9 mouse cellular contexts compared by ENCODE assay signal in the genomic region with DNA sequence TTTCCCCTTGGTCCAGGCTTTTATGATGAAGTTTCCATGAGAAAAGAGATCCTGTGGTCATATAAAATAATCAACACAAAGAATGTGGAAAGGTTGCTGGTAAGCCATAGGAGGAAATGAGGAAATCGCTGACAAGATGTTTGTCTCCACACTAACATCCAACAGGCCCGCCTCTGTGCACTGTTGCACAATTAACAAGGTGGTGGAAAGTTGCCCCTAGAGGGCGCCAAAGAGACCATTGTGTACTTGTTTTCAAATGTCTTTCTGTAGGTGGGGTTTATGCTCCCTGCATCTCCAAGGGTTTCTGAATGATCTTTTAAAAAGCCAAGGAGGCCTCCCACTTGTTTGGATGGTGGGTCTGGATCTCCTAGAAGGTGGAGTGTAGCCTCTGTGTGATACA.
DNase-seq lines count a peak whose midpoint lies in the region; ATAC-seq and TF ChIP-seq lines count a peak whose summit lies in the region.
"Had no signal": no experiment of that assay in that cellular context is flagged by ENCODE, and none has a peak within 500 bp of the region (broad histone marks: within the 10 kb centered on the region; RNA-seq: fewer than 3 reads in every experiment).

No protein-coding gene starts in this region.

- no peak overlapping the region for H3K4me2 ChIP-seq in kidney, embryonic 14.5 days (replicated peaks; ENCODE audit: low read depth, low read length)
- H3K4me2 ChIP-seq: midbrain, embryonic 12.5 days had no signal

- TF ChIP-seq CTCF in C2C12 (IDR thresholded peaks at IDR 0.05; ENCODE audit: control insufficient read depth, insufficient read depth, insufficient read length), result no peak

- no peak for ATAC-seq in kidney, embryonic 14.5 days (ENCODE audit: low FRiP score, low TSS enrichment)
- peak; percentile 87 for ATAC-seq in common myeloid progenitor, adult 5-6 weeks (replicated peaks; ENCODE audit: low read depth, poor library complexity, severe bottlenecking)
- ATAC-seq in erythroid progenitor cell, adult 5-6 weeks (replicated peaks; ENCODE audit: low FRiP score, poor library complexity, severe bottlenecking), result no peak

- H3ac ChIP-seq in C2C12 (ENCODE audit: control insufficient read depth, insufficient read length, low read depth), result no peak overlapping the region

- no peak overlapping the region for H3K27ac ChIP-seq in kidney, embryonic 14.5 days (ENCODE audit: low read depth, low read length)
- H3K27ac ChIP-seq: midbrain, embryonic 12.5 days had no signal

- H3K9ac ChIP-seq in kidney, embryonic 14.5 days (ENCODE audit: low read depth, low read length), result no peak overlapping the region
- H3K9ac ChIP-seq: midbrain, embryonic 12.5 days had no signal

- DNase-seq in kidney, adult 18-20 months, result peak; percentile 64
- peak; percentile 74 for DNase-seq in R1 (ENCODE audit: low read depth, low spot score)
- peak; percentile 75 for DNase-seq in kidney, postnatal 10 days
- DNase-seq in mesoderm, embryonic 11.5 days (ENCODE audit: low read depth, low spot score), result peak; percentile 48

- H3K36me3 ChIP-seq in kidney, embryonic 14.5 days (ENCODE audit: control insufficient read depth, insufficient read depth, low read length), result no peaks in the 10 kb centered on the region
- no peaks in the 10 kb centered on the region for H3K36me3 ChIP-seq in C2C12 (ENCODE audit: control insufficient read depth, insufficient read depth)
- H3K36me3 ChIP-seq: midbrain, embryonic 12.5 days had no signal

- no peaks in the 10 kb centered on the region; the same call in 1 of the 2 replicates for H3K9me3 ChIP-seq in kidney, embryonic 14.5 days (ENCODE audit: control insufficient read depth, low read length)
- H3K9me3 ChIP-seq: midbrain, embryonic 12.5 days had no signal

- no peaks in the 10 kb centered on the region for H3K79me2 ChIP-seq in C2C12 (ENCODE audit: control insufficient read depth, insufficient read depth)

- H3K79me3 ChIP-seq in C2C12 (ENCODE audit: low read depth), result no peaks in the 10 kb centered on the region

- no peaks in the 10 kb centered on the region for H3K4me1 ChIP-seq in kidney, embryonic 14.5 days (ENCODE audit: control insufficient read depth, insufficient read depth, low read length)
- H3K4me1 ChIP-seq: midbrain, embryonic 12.5 days had no signal

- H3K27me3 ChIP-seq in kidney, embryonic 14.5 days (ENCODE audit: control insufficient read depth, insufficient read depth, low read length), result no peaks in the 10 kb centered on the region
- no peaks in the 10 kb centered on the region for H3K27me3 ChIP-seq in C2C12 (ENCODE audit: control insufficient read depth, insufficient read depth, insufficient read length)
- H3K27me3 ChIP-seq: midbrain, embryonic 12.5 days had no signal

- H3K4me3 ChIP-seq in kidney, embryonic 14.5 days (ENCODE audit: low read length), result no peak overlapping the region
- no peak overlapping the region for H3K4me3 ChIP-seq in C2C12 (ENCODE audit: insufficient read depth, poor library complexity, severe bottlenecking)
- H3K4me3 ChIP-seq: midbrain, embryonic 12.5 days had no signal

- WGBS in kidney, embryonic 14.5 days, result 52% methylated on average over 3 of the region's 3 CpGs

TF ChIP-seq in C2C12, 6 proteins besides CTCF, POLR2A, EP300 and RAD21:
- TF ChIP-seq MYOG (IDR thresholded peaks at IDR 0.05; ENCODE audit: control insufficient read depth, extremely low read depth, insufficient read length) (no peak), CEBPB (IDR thresholded peaks at IDR 0.05; ENCODE audit: low read depth) (peak; percentile 78)
